Mouse (Mus musculus) kidney, adult 2 months (tissue): ENCODE measurements around the gene Nek11.

ENCODE experiments used
- CTCF ChIP-seq: fragments of 200-500 bp; conservative IDR thresholded peaks from 2 replicates; pipeline ENCODE4 v1.5.1; 2011; ENCODE audit warnings: low read depth, mild to moderate bottlenecking, control low read depth, low read length, moderate library complexity, mixed read lengths; ENCODE audit not compliant: insufficient read depth, insufficient read length
- POLR2A ChIP-seq: fragments of 200-500 bp; IDR thresholded peaks from one replicate; pipeline ENCODE4 v1.6.1; 2011; ENCODE audit warnings: low read depth, low read length, control low read depth

DNA sequence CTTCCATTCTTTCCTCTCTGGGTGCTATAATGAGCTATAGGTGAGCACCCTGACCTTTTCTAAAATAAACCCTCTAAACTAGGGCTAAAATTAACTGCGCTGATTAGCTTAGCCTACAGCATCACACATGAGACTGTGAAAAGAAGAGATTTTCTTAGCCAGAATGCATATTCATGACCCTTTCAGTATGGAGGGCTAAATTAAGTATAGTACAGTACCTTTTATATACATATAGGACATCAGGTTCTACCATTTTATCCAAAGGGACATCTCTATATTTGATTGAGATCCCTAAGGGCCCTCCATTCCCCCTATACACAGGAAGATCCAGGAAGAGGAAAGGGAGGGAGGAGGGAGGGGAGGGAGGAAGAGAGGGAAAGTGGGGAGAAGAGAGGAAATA lies 141.2 kb downstream of the Nek11 start:
- TF ChIP-seq CTCF = no peak
- no peak for TF ChIP-seq POLR2A
